Comparison of ENCODE assay signal across 17 mouse cellular contexts in the genomic region with DNA sequence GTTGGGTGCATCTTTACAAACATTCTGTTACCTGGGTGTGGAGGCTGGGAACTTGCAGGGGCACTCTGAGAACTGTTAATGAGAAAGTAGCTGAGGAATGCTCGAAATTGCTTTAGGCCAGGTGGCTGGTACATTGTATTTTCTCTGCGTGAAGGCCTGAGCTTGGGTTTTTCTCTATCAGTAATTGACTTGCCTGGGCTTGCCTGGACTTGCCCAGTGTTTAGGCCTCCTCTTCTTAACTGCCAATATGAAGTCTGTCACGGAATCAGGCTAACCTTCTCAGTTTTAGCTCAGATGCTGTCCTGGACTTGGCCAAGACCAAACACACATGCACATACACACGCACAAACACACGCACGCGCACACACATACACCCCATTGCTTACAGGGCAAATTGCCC. TPM values are rescaled to one million over a fixed set of nuclear protein-coding genes. Genes with fewer than 3 reads are reported as not detected.
"Had no signal": no experiment of that assay in that cellular context is flagged by ENCODE, and none has a peak within 500 bp of the region (broad histone marks: within the 10 kb centered on the region; RNA-seq: fewer than 3 reads in every experiment).

No protein-coding gene starts in this region.

- H3K4me2 ChIP-seq: kidney, embryonic 15.5 days; limb, embryonic 13.5 days; liver, embryonic 12.5 days; lung, embryonic 14.5 days; neural tube, embryonic 13.5 days had no signal

- H3K9ac ChIP-seq: kidney, embryonic 15.5 days; limb, embryonic 13.5 days; liver, embryonic 12.5 days; lung, embryonic 14.5 days; neural tube, embryonic 13.5 days had no signal

- DNase-seq: kidney, adult 2 months; kidney, postnatal 14 days; layer of hippocampus, postnatal 36 days; lung, embryonic 14.5 days; lung, postnatal 10 days; lung, postnatal 4 days; midbrain, embryonic 14.5 days; right cerebral cortex, postnatal 25 days had no signal

- H3K36me3 ChIP-seq: kidney, embryonic 15.5 days; limb, embryonic 13.5 days; liver, embryonic 12.5 days; midbrain, embryonic 10.5 days; neural tube, embryonic 13.5 days had no signal

- ATAC-seq: liver, embryonic 12.5 days had no signal

- H3K4me3 ChIP-seq: kidney, embryonic 15.5 days; limb, embryonic 13.5 days; liver, embryonic 12.5 days; midbrain, embryonic 10.5 days; neural tube, embryonic 13.5 days had no signal

- H3K27ac ChIP-seq: kidney, embryonic 15.5 days; limb, embryonic 13.5 days; liver, embryonic 12.5 days; midbrain, embryonic 10.5 days; neural tube, embryonic 13.5 days had no signal

- H3K27me3 ChIP-seq: kidney, embryonic 15.5 days; limb, embryonic 13.5 days; liver, embryonic 12.5 days; neural tube, embryonic 13.5 days had no signal

- H3K4me1 ChIP-seq: kidney, embryonic 15.5 days; limb, embryonic 13.5 days; liver, embryonic 12.5 days; midbrain, embryonic 10.5 days; neural tube, embryonic 13.5 days had no signal

- H3K9me3 ChIP-seq: kidney, embryonic 15.5 days; limb, embryonic 13.5 days; liver, embryonic 12.5 days; midbrain, embryonic 10.5 days; neural tube, embryonic 13.5 days had no signal

RNA-seq across cellular contexts. Expression of gene Fut9, which starts 15.7 kb away (rescaled TPM):
- total RNA-seq: megakaryocyte, adult 5-6 weeks; monocyte, adult 5-6 weeks had no signal
- polyA plus RNA-seq: large intestine, adult 2 months; liver, embryonic 12.5 days; small intestine, adult 2 months had no signal
